Mouse (Mus musculus) kidney, adult 2 months (tissue): ENCODE measurements around the gene Smyd5.

Source experiments
- CTCF ChIP-seq: fragments of 200-500 bp; conservative IDR thresholded peaks from 2 replicates; pipeline ENCODE4 v1.5.1; 2011; ENCODE audit warnings: low read depth, mild to moderate bottlenecking, control low read depth, low read length, moderate library complexity, mixed read lengths; ENCODE audit not compliant: insufficient read depth, insufficient read length
- POLR2A ChIP-seq: fragments of 200-500 bp; IDR thresholded peaks from one replicate; pipeline ENCODE4 v1.6.1; 2011; ENCODE audit warnings: low read depth, low read length, control low read depth

- no peak for TF ChIP-seq CTCF
- TF ChIP-seq POLR2A = no peak
Observed at GRCm38 (mm10) chr6:85475581-85475980, 43.8 kb downstream of the Smyd5 start.
